Mouse (Mus musculus) limb, embryonic 14.5 days (tissue): ENCODE results near the gene Fry. TPM values are rescaled to one million over a fixed set of nuclear protein-coding genes. Genes with fewer than 3 reads are reported as not detected.

Experiments used
- ATAC-seq: fragments of 200-750 bp; cut with Nextera tagmentation; 2 replicates; pipeline ENCODE4 v1.8.0; 2017; ENCODE audit warnings: low read depth, moderate number of reproducible peaks, moderate TSS enrichment; ENCODE audit not compliant: low FRiP score
- DNase-seq: peaks from one replicate; pipeline ENCODE4 v3.0.0-alpha.2; 2015; ENCODE audit warnings: low spot score
- H3K27ac ChIP-seq: fragments of 300-500 bp; sonication (generic); replicated peaks from 2 replicates; pipeline ENCODE4 v1.5.1; 2014; ENCODE audit warnings: low read depth, mild to moderate bottlenecking, low read length, moderate library complexity, mixed read lengths
- H3K27me3 ChIP-seq: fragments of 300-500 bp; sonication (generic); 2 replicates; pipeline ENCODE4 v1.6.1; 2014; ENCODE audit warnings: low read length, mixed read lengths; ENCODE audit not compliant: control insufficient read depth, insufficient read depth
- H3K36me3 ChIP-seq: fragments of 300-500 bp; sonication (generic); 2 replicates; pipeline ENCODE4 v1.6.1; 2014; ENCODE audit warnings: mild to moderate bottlenecking, low read length, moderate library complexity, mixed read lengths; ENCODE audit not compliant: control insufficient read depth, insufficient read depth
- H3K4me1 ChIP-seq: fragments of 300-500 bp; sonication (generic); 2 replicates; pipeline ENCODE4 v1.6.1; 2014; ENCODE audit warnings: antibody characterized with exemption, low read length, mixed read lengths; ENCODE audit not compliant: control insufficient read depth, insufficient read depth
- H3K4me2 ChIP-seq: fragments of 300-500 bp; sonication (generic); replicated peaks from 2 replicates; pipeline ENCODE4 v1.6.1; 2014; ENCODE audit warnings: low read depth, mild to moderate bottlenecking, low read length, moderate library complexity; ENCODE audit not compliant: severe bottlenecking
- H3K4me3 ChIP-seq: fragments of 300-500 bp; sonication (generic); replicated peaks from 2 replicates; pipeline ENCODE4 v1.5.1; 2014; ENCODE audit warnings: low read length
- H3K9ac ChIP-seq: fragments of 300-500 bp; sonication (generic); 2 replicates; pipeline ENCODE4 v1.6.1; 2014; ENCODE audit warnings: mild to moderate bottlenecking, low read depth, low read length, moderate library complexity; ENCODE audit not compliant: severe bottlenecking
- H3K9me3 ChIP-seq: fragments of 300-500 bp; sonication (generic); 2 replicates; pipeline ENCODE4 v1.6.1; 2016; ENCODE audit warnings: low read length; ENCODE audit not compliant: control insufficient read depth
- POLR2A ChIP-seq: fragments of 200-500 bp; IDR thresholded peaks from 2 replicates; pipeline ENCODE4 v1.8.0; 2012; ENCODE audit warnings: inconsistent platforms, mild to moderate bottlenecking, moderate library complexity, borderline replicate concordance; ENCODE audit not compliant: insufficient read depth, insufficient read length; ENCODE audit errors: extremely low read depth
- WGBS: fragments of 180-500 bp; shearing (Covaris S2); extraction: QIAGEN DNeasy Blood & Tissue Kit; methylation state at CpG from one replicate; pipeline ENCODE4 v1.1.7; 2014; 5-methylcytosine and 5-hydroxymethylcytosine counted together
- polyA plus RNA-seq, 2 experiments: library from polyadenylated mRNA; depleted of rRNA in 1 of 2; stranded (reverse) in 1 of 2; unstranded in 1 of 2; fragments of >200 nt; fragmentation: Nextera tagmentation in 1 of 2; extraction: Ambion mirVana in 1 of 2; gene quantifications; 2 replicates each; pipeline versions ENCODE4 v1.2.1 to v1.2.3; 2012 to 2014

The Fry gene
- polyA plus RNA-seq, 2 experiments = 10.0 to 13.5 TPM

GRCm38 (mm10) chr5:150241638-150242037 lies 123.2 kb downstream of the Fry start:
- Histone ChIP-seq H3K4me1 (no peaks in the 10 kb centered on the region), H3K4me3 (no peak overlapping the region), H3K9ac (no peak overlapping the region), H3K27me3 (no peaks in the 10 kb centered on the region), H3K27ac (no peak overlapping the region), H3K9me3 (peaks cover under 1% of the 10 kb centered on the region; the same call in 1 of the 2 replicates), H3K4me2 (no peak overlapping the region), H3K36me3 (no peaks in the 10 kb centered on the region)
- TF ChIP-seq POLR2A = no peak
- ATAC-seq (no peak), DNase-seq (no peak)
- 88% methylated on average over 9 of the region's 9 CpGs for WGBS

GRCm38 (mm10) chr5:150246737-150247136 lies 128.3 kb downstream of the Fry start:
- H3K4me1 ChIP-seq = no peaks in the 10 kb centered on the region
- H3K9me3 ChIP-seq = no peaks in the 10 kb centered on the region
- no peak overlapping the region for H3K27ac ChIP-seq
- H3K27me3 ChIP-seq = no peaks in the 10 kb centered on the region
- H3K36me3 ChIP-seq = no peaks in the 10 kb centered on the region
- no peak overlapping the region for H3K4me3 ChIP-seq
- no peak overlapping the region for H3K9ac ChIP-seq
- no peak for ATAC-seq
- DNase-seq = no peak
- H3K4me2 ChIP-seq = no peak overlapping the region
- TF ChIP-seq POLR2A = no peak
- 86% methylated on average over 3 of the region's 3 CpGs for WGBS

GRCm38 (mm10) chr5:150257764-150258163 lies 139.3 kb downstream of the Fry start:
- H3K9ac ChIP-seq = no peak overlapping the region
- 83% methylated on average over 7 of the region's 7 CpGs for WGBS
- no peak for DNase-seq
- no peak overlapping the region for H3K4me2 ChIP-seq
- H3K4me3 ChIP-seq = no peak overlapping the region
- H3K36me3 ChIP-seq = no peaks in the 10 kb centered on the region
- H3K9me3 ChIP-seq = no peaks in the 10 kb centered on the region
- no peaks in the 10 kb centered on the region for H3K27me3 ChIP-seq
- ATAC-seq = no peak
- H3K4me1 ChIP-seq = no peaks in the 10 kb centered on the region; the same call in 1 of the 2 replicates
- H3K27ac ChIP-seq = no peak overlapping the region
- TF ChIP-seq POLR2A = no peak

GRCm38 (mm10) chr5:150259191-150260053 lies 141.0 kb downstream of the Fry start:
- no peaks in the 10 kb centered on the region for H3K36me3 ChIP-seq
- no peaks in the 10 kb centered on the region for H3K9me3 ChIP-seq
- H3K4me2 ChIP-seq = peak overlapping the region; percentile 85
- 2% methylated on average over 24 of the region's 29 CpGs for WGBS
- no peaks in the 10 kb centered on the region; the same call in 1 of the 2 replicates for H3K4me1 ChIP-seq
- H3K27me3 ChIP-seq = no peaks in the 10 kb centered on the region
- peak overlapping the region; percentile 53 for H3K9ac ChIP-seq
- DNase-seq (peak; percentile 62), ATAC-seq (peak; percentile 64)
- peak overlapping the region; percentile 5; the same call in 1 of the 2 replicates for H3K27ac ChIP-seq
- peak overlapping the region; percentile 46 for H3K4me3 ChIP-seq
- no peak for TF ChIP-seq POLR2A

GRCm38 (mm10) chr5:150260054-150260386 lies 141.6 kb downstream of the Fry start:
- Histone ChIP-seq H3K4me1 (peaks cover 6% of the 10 kb centered on the region; the same call in 1 of the 2 replicates), H3K4me2 (peak overlapping the region; percentile 85), H3K9me3 (no peaks in the 10 kb centered on the region), H3K9ac (peak overlapping the region; percentile 53), H3K27me3 (no peaks in the 10 kb centered on the region), H3K27ac (peak overlapping the region; percentile 5; the same call in 1 of the 2 replicates), H3K36me3 (no peaks in the 10 kb centered on the region), H3K4me3 (peak overlapping the region; percentile 46)
- TF ChIP-seq POLR2A = no peak
- WGBS = 33% methylated on average over 9 of the region's 9 CpGs
- ATAC-seq (peak; percentile 13; the same call in 1 of the 2 replicates), DNase-seq (no peak)
